Mouse (Mus musculus) left cerebral cortex, postnatal 25 days (tissue): ENCODE results near the gene Nutf2-ps1. TPM values are rescaled to one million over a fixed set of nuclear protein-coding genes. Genes with fewer than 3 reads are reported as not detected.
A peak's percentile ranks its signal among the peaks of the same experiment; 100 is the strongest.

Experiments used
- DNase-seq, 2 experiments: peaks; one replicate each; pipeline ENCODE4 v3.0.0; 2022; ENCODE audit warnings: low spot score in 2 of 2, mixed read lengths in 1 of 2
- intact Hi-C: fragments of 180-260 bp; cut with DNase I; formaldehyde crosslinking; loops from one replicate; pipeline ENCODE4 v1.15.1; 2025
- total RNA-seq, 2 experiments: library from RNA; stranded (reverse); gene quantifications; 2 replicates each; pipeline ENCODE4 v1.2.3; 2021

The Nutf2-ps1 gene
- total RNA-seq, 2 experiments from 2014 or later, result 42.7 to 54.4 TPM

DNA sequence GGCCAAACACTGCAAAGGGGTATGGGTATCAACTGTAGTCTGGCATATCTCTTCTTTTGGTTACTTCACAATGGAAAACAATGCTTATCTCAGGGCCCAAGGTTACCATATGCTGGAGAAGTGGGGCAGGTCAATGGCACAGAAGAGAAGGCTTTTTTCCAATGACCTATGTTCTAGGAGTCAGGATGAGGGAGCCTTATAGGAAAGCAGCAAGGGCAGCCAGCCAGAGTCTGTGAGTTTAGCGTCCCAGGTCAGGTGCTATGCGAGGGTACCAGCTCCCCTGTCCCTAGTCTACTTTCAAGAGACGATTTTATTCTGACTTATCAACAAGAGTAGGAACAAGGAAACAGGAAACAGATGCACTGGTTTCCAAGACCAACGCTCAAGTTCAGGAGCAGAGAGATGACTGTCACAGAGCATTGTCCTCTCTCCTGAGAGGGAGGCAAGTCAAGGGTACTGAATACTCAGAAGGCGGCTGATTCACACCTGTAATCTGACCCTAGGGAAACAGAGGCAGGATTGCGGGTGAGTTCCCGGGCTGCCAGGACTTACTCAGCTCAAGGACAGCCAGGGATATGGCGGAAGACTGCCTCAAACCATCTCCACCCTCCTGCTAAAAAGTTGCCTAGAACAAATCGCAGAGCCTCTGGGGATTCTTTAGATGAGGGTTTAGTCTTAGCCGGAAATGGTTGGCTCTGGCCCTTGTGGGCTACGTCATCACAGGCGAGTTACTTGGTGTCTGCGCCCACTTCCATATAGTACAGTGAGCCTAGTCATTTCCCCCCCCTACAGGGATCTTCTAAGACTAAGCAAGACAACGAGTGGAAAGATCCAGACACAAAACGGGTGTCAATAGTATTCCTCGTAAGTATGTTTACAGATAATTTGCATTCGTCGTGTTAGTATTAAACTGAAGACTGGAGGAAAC lies 17.1 kb downstream of the Nutf2-ps1 start:
- no peak for DNase-seq
- intact Hi-C loops, result no loop called here

- intact Hi-C loops, result no loop called here
- DNase-seq, result no peak
These were observed 17.8 kb downstream of the Nutf2-ps1 start for GRCm38 (mm10) chr19:53571056-53571455.

- intact Hi-C loops, result no loop called here
- no peak for DNase-seq
These were observed 20.3 kb downstream of the Nutf2-ps1 start for GRCm38 (mm10) chr19:53568553-53568952.

DNA sequence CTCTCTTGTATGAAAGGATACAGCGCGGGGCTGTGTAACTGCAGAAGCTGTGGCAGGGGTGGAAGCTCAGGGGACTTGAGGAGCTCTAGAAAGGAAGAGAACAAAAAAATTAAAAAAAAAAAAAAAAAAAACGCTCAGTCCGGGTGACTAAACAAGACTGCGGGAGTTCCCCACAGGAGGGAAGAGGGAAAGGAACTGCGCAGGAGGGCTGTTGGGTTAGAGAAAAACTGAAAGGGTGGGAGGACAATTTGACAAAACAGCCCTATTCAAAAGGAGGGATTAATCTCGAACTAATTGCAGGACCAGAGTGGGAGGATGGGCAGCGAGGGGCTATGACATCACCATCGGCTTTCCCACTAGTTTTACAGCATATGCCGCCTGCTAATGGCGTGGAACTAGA lies 21.0 kb downstream of the Nutf2-ps1 start:
- no peak for DNase-seq
- intact Hi-C loops, result no loop called here

DNA sequence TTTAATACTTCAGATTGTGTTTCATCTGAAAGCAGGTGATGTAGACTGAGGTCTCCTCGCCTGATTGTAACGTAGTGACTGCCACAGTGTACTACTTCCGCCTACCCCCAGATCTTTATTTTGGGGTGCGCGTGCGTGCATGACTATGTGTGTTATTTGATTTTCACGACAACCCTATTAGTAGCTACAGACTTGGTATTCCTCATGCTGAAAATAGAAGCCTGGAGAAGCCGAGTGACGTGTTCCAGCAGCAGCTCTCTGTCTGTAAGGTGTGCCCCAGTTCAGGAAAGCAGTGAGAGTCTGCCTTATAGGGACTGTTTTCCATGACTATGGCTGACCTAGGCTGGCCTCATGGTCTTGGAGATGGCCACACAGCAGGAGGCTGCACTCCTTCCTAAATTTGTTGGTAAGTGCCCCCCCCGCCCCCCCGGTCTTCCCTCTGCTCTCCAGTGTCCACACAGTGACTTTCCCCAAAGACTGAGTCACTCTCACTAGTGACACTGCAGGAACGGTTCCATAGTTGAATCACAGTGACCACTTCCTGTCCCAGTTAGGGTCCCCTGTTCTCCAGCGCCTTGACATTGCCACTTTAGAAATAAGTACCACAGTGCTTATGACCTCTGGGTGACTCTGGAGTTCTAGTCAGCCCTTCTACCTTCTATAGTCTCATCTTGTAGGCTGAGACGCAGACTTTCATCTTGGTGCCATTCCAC lies 23.1 kb downstream of the Nutf2-ps1 start:
- intact Hi-C loops, result no loop called here
- peak in 1 of 2 experiments; percentile 13 for DNase-seq

DNA sequence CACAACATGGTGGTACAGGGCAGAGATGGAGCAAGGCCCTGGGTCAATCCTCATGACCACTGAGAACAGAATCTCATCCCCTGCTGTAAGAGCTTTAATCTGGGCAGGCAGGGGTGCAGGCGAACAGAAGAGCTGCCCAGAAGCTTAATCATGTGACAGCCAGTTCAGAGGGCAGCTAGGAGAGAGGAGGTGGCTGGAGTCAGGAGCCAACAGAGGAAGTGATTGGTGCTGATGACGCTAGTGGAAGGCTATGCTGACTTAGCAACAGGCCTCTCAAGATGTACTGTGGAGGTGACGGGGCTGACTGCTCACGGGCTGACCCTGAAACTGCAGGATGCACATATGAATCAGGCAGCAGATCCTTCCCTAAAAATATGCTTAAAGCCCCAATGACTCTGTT lies 24.7 kb downstream of the Nutf2-ps1 start:
- intact Hi-C loops, result no loop called here

DNA sequence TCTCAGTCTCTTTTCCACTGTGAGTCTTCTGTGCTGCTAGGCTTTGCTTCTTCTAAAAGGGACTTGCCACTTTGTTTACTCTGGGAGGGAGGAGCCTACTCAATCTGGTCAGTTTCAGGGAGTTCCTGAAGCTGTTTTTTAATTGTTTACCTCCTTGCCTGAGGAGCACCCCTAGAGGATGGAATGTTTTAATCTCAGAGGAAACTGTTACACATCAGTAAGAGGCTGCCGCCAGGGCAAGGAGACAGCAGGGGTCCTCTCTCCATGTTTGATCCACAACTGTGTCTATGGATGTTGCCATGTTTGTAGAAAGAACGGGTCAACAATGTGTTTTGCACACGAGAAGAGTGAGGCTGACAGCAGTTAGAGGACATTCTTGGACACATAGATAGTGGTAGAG lies 28.4 kb downstream of the Nutf2-ps1 start:
- intact Hi-C loops, result no loop called here
- no peak for DNase-seq

More for the DNA sequence above, 24.7 kb downstream of the Nutf2-ps1 start:
- DNase-seq, result no peak

DNA sequence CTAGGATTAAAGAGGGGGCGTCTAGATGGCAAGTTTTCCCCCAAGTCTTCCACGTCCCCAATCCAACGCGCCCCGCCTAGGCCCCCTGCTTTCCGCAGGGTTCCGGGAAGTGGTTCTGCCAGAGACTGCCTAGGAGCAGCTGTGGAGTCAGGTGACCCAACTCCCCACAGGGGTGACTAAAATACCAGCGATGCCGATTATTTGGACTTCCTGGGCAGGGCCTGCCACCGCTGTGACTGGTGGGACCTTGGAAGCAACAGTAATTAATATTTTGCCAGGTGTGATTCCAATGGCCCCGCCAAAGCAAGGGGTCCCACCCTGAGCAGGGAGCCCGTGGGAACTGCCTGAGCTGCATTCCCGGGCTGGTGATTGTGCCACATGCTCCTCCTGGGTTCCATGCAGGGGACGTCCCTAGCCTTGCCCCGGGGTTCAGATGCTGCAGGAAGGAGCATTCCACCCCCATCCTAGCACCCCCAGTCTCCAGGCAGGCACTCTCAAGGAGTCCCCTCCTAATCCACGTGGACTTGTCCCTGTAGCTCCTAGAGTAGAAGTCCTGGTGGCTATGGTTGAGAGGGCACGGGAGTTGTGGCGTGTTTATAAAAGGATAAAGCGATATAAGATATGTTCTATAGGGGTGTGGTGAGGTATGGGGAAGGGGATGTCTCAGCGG lies 31.5 kb downstream of the Nutf2-ps1 start:
- intact Hi-C loops, result no loop called here
- DNase-seq, result no peak

DNA sequence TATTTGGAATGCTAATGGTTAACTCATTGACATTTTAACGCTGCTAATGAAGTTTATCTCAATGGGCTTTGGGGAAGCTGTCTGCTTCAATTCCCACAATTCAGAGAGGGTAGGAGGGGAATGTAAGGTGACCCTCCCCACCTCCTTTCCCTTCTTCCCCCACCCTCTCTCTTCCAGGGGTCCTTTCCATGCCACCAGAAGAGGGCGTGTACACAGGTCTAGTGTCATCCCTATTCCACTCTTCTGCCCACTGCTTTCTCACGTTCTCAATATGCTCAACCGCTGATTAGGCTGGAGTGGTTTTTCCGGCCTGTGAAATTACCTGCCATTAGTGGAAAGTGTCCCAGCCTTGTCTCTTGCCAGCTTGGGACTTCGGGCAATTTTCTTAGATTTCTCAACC lies 32.0 kb downstream of the Nutf2-ps1 start:
- no peak for DNase-seq
- intact Hi-C loops, result no loop called here

DNA sequence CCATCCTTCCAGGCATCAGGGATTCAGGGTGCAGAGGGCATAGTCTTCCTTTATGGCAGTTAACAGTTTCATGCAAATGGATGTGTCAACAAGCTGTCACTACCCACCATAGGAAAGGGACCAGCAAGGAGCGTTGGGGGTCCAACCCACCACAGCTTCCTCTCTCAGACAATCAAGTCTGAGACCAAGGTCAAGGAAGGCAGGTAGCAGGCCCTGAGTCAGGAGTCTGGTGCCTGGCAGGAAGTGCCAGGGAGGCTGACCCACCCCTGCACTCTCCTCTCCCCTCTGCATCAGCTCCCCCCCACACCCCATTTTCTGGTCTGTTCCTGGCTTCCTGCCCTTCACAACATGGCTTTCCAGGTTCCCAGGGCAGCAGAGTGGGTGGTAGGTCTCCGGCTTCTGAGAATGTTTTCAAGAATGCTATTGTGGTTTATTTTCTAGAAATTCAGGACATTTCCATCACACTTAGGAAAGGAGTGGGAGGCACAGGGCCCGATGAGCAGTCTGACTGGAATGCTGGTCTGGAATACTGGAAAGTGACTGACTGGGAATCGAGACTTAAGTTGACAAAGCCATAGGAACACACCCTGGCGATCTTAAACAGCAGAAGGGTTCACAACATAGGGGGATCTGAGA lies 33.8 kb downstream of the Nutf2-ps1 start:
- no peak for DNase-seq
- intact Hi-C loops, result no loop called here

DNA sequence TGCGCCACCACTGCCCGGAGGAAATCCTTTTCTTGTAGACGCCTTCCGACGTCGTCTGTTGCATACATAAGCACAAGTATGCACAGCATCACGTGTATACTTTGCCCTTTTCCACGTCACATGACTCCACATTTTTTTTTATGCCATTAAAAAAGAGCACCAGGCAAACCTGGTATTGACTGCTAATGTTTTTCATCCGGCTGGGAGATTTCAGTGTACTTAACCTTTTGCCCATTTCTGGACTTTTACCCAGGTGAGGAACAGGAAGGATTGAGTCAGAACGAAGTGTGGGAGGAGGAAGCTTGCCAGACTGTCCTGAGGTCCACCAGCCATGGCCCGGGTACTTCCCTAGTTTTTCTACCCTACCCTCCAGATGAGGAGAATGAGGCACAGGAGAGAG lies 34.5 kb downstream of the Nutf2-ps1 start:
- no peak for DNase-seq
- intact Hi-C loops, result no loop called here

- DNase-seq, result no peak
- intact Hi-C loops, result no loop called here
These were observed 36.1 kb downstream of the Nutf2-ps1 start for GRCm38 (mm10) chr19:53552795-53553194.

GRCm38 (mm10) chr19:53552216-53552786 lies 36.6 kb downstream of the Nutf2-ps1 start:
- DNase-seq, result no peak
- intact Hi-C loops, result no loop called here

DNA sequence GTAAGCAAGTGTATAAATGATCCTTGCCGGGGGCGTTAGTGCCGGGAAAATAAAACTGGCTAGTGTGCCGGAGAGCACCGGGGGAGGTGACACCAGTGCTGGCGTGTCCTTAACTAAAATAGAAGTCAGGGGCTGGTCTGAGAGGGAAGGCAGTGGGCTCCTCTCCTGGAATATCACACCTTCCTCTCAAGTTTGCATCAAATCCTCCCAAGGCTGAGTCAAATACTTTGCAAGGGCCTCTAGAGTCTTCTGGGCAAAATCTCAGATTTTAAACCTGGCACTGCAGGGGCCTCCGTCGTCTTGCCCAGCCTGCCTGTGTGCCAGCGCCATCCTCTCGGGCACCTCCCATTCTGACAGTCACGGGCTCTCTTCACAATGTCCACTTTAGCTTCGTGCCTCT lies 37.9 kb downstream of the Nutf2-ps1 start:
- intact Hi-C loops, result no loop called here
- DNase-seq, result peak in 1 of 2 experiments; percentile 79

GRCm38 (mm10) chr19:53547597-53547996 lies 41.3 kb downstream of the Nutf2-ps1 start:
- DNase-seq, result no peak
- intact Hi-C loops, result no loop called here

DNA sequence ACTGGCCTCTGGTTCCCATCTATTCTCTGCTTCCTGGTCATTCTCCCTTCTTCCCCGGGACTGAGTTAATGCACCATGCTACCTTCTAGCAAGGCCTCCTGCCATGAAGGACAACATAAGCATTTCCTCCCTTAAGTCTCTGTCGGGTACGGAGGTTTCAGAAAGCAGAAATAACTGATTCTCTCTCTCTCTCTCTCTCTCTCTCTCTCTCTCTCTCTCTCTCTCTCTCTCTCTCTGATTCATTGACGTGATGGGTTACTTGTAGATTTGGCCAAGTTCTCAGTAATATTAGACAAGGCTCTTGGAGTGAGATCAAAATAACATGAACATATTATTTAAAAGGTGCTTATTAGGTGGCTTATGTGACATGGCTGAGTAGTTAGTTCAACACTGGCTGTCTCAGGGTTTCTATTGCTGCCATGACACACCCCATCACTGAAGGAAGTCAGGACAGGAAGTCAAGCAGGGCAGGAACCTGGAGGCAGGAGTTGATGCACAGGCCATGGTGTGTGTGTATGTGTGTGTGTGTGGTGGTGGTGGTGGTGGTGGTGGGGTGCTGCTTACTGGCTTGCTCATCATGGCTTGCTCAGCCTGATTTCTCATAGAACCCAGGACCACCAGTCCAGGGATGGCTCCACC lies 43.8 kb downstream of the Nutf2-ps1 start:
- intact Hi-C loops, result no loop called here
- no peak for DNase-seq

DNA sequence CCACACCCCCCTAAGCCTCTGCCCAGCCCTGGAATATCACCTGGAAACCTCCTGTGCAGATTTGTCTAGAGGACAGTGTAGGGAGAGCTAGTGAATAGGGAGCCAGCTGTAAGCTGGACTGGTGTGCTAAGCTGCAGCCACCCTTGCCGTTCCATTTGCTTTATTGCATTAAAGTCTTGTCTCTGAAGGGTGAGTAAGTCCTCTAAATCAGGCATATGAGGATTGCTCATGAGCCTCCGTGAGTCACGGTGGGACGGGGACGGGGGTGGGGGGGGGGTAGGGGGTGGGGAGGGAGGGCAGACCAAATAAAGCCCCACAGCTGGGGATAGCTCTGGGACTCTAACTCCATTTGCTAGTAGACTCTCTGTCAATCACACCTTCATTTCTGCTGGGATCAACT lies 45.3 kb downstream of the Nutf2-ps1 start:
- intact Hi-C loops, result no loop called here
- DNase-seq, result peak in 1 of 2 experiments; percentile 43

- DNase-seq, result no peak
- intact Hi-C loops, result no loop called here
These were observed 49.6 kb downstream of the Nutf2-ps1 start for GRCm38 (mm10) chr19:53539296-53539695.

- intact Hi-C loops, result no loop called here
- DNase-seq, result no peak
These were observed 50.1 kb downstream of the Nutf2-ps1 start for GRCm38 (mm10) chr19:53538796-53539195.
